Comparison of ENCODE assay signal across 10 mouse cellular contexts in the genomic region with DNA sequence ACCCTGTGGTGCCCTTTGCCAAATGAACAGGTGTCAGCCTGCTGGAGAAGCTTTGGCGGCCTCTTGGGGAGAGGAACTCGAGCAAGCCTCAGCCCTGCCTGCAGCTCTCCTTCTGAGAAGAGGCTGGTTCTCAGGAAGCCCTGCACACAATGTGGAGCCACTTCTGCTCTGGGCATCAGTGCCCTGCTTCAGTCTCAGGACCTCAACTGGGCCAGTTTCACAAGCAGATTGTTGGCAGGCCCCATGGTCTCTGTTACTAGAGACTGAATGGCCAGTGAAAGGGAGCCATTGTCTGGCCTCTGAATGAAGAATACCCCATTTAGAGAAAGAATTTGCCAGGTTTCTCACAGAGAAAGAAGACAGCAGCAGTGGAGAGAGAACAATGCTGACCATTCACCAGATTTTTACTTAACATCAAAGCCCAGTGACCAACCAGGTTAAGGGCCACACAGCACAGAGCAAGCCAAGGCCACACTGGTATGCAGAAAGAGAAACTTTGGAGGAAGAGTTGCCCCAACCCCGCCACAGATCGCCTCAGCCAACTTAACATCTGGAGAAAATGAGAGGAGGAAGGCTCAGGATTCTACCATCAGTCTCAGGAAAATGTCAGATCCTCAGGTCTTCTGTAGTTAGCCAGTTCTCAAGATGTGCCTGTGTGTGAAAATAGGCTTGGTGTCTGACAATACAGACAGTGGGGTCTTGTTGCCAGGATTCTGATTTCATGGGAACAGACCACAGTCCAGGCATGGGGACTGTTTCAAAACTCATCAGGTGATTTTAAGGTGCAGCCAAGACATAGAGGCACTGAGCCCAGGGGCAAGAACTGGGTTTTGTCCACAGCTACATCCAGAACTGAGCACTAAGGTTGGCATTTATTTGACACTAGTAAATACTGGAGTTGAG. TPM values are rescaled to one million over a fixed set of nuclear protein-coding genes. Genes with fewer than 3 reads are reported as not detected.
DNase-seq lines count a peak whose midpoint lies in the region; ATAC-seq and TF ChIP-seq lines count a peak whose summit lies in the region.
"Had no signal": no experiment of that assay in that cellular context is flagged by ENCODE, and none has a peak within 500 bp of the region (broad histone marks: within the 10 kb centered on the region; RNA-seq: fewer than 3 reads in every experiment).

No protein-coding gene starts in this region.

- no peak overlapping the region for H3K9ac ChIP-seq in hindbrain, embryonic 15.5 days
- no peak overlapping the region for H3K9ac ChIP-seq in midbrain, embryonic 13.5 days (replicated peaks)
- H3K9ac ChIP-seq: liver, embryonic 13.5 days had no signal

- H3K36me3 ChIP-seq in hindbrain, embryonic 15.5 days, result no peaks in the 10 kb centered on the region
- no peaks in the 10 kb centered on the region for H3K36me3 ChIP-seq in midbrain, embryonic 13.5 days
- H3K36me3 ChIP-seq in kidney, adult 2 months (ENCODE audit: control insufficient read depth, insufficient read depth, low read length), result no peaks in the 10 kb centered on the region
- H3K36me3 ChIP-seq: liver, embryonic 13.5 days had no signal

- no peak overlapping the region for H3K4me2 ChIP-seq in hindbrain, embryonic 15.5 days
- no peak overlapping the region for H3K4me2 ChIP-seq in midbrain, embryonic 13.5 days (replicated peaks)
- H3K4me2 ChIP-seq: liver, embryonic 13.5 days had no signal

- H3K4me3 ChIP-seq in hindbrain, embryonic 15.5 days, result no peak overlapping the region
- H3K4me3 ChIP-seq in midbrain, embryonic 13.5 days (replicated peaks), result no peak overlapping the region
- H3K4me3 ChIP-seq in kidney, adult 2 months (ENCODE audit: insufficient read depth, low read depth, low read length), result no peak overlapping the region
- H3K4me3 ChIP-seq: liver, embryonic 13.5 days had no signal

- H3K4me1 ChIP-seq in hindbrain, embryonic 15.5 days (replicated peaks), result no peaks in the 10 kb centered on the region; the same call in 1 of the 2 replicates
- peaks cover 10% of the 10 kb centered on the region for H3K4me1 ChIP-seq in midbrain, embryonic 13.5 days (replicated peaks)
- H3K4me1 ChIP-seq in kidney, adult 2 months (ENCODE audit: control insufficient read depth, insufficient read depth, low read length), result no peaks in the 10 kb centered on the region
- H3K4me1 ChIP-seq: liver, embryonic 13.5 days had no signal

- peak overlapping the region; percentile 52 for H3K27ac ChIP-seq in hindbrain, embryonic 15.5 days (replicated peaks)
- peak overlapping the region; percentile 19; the same call in 1 of the 2 replicates for H3K27ac ChIP-seq in midbrain, embryonic 13.5 days
- H3K27ac ChIP-seq in kidney, adult 2 months (ENCODE audit: insufficient read depth, low read depth, low read length), result no peak overlapping the region
- H3K27ac ChIP-seq: liver, embryonic 13.5 days had no signal

- peak; percentile 8 to 21 for DNase-seq in cerebellum, adult 18-20 months
- DNase-seq in embryo, embryonic 11 days, result peak; percentile 23
- DNase-seq in kidney, adult 2 months, result no peak
- no peak for DNase-seq in heart, adult 8-10 months (ENCODE audit: low spot score)
- DNase-seq in MN1 (ENCODE audit: low spot score), result no peak
- no peak for DNase-seq in ovary, postnatal 14 days (ENCODE audit: low spot score)
- DNase-seq: liver, embryonic 13.5 days had no signal

- H3K9me3 ChIP-seq in hindbrain, embryonic 15.5 days, result no peaks in the 10 kb centered on the region
- no peaks in the 10 kb centered on the region for H3K9me3 ChIP-seq in midbrain, embryonic 13.5 days
- H3K9me3 ChIP-seq: liver, embryonic 13.5 days had no signal

- no peak for TF ChIP-seq POLR2A in kidney, adult 2 months (IDR thresholded peaks at IDR 0.05; ENCODE audit: low read depth, low read length)

- no peak for TF ChIP-seq CTCF in kidney, adult 2 months (conservative IDR thresholded peaks at IDR 0.05; ENCODE audit: insufficient read depth, insufficient read length, low read depth, low read length)

- H3K27me3 ChIP-seq in hindbrain, embryonic 15.5 days, result no peaks in the 10 kb centered on the region
- no peaks in the 10 kb centered on the region for H3K27me3 ChIP-seq in midbrain, embryonic 13.5 days
- H3K27me3 ChIP-seq in kidney, adult 2 months (replicated peaks; ENCODE audit: control insufficient read depth, insufficient read depth, low read length), result no peaks in the 10 kb centered on the region
- H3K27me3 ChIP-seq: liver, embryonic 13.5 days had no signal

- peak; percentile 87 for ATAC-seq in hindbrain, embryonic 15.5 days (ENCODE audit: low FRiP score, low read depth)
- ATAC-seq in midbrain, embryonic 13.5 days, result 0 out of 2 replicates have a peak, but pooled peaks have one; percentile 30
- ATAC-seq: Patski had no signal

- 22% methylated on average over 4 of the region's 4 CpGs for WGBS in hindbrain, embryonic 15.5 days
- 33% methylated on average over 4 of the region's 4 CpGs for WGBS in midbrain, embryonic 13.5 days
- 69% methylated on average over 4 of the region's 4 CpGs for WGBS in kidney, adult 2 months

RNA-seq across cellular contexts. Expression of gene Elf5, which starts 21.2 kb away (rescaled TPM):
- polyA plus RNA-seq in hindbrain, embryonic 15.5 days (2015; fragmentation: Nextera tagmentation; extraction: Ambion mirVana), result 0.05 TPM in 1 of 2 replicates, not detected in the other
- not detected in 2 replicates for polyA plus RNA-seq in midbrain, embryonic 13.5 days (2015; fragmentation: Nextera tagmentation; extraction: Ambion mirVana)
- 7.8 and 10.5 TPM in 2 replicates for polyA plus RNA-seq in kidney, adult 2 months (2012; rRNA removed)
- not detected for total RNA-seq in heart, adult 8-10 months (2022)
- polyA plus RNA-seq: Patski had no signal

Comparison
In these comparisons a context has a peak if more than half of its experiments do, and no peak if none do; other contexts are left out.
1. DNase-seq: peak in cerebellum, adult 18-20 months (2 of 2) and embryo, embryonic 11 days (single experiment); none in kidney, adult 2 months (single experiment), heart, adult 8-10 months (single experiment), MN1 (single experiment) and ovary, postnatal 14 days (single experiment).